Mouse (Mus musculus) adrenal gland, postnatal 14 days (tissue): Measurements from ENCODE around the gene Kdm5a. TPM values are rescaled to one million over a fixed set of nuclear protein-coding genes. Genes with fewer than 3 reads are reported as not detected.

Experiments used
- DNase-seq: peaks from one replicate; pipeline ENCODE4 v3.0.0; 2021; ENCODE audit warnings: mixed read lengths
- total RNA-seq: library from RNA; stranded (reverse); gene quantifications from 2 replicates; pipeline ENCODE4 v1.2.3, GENCODE M21; 2021

The Kdm5a gene
- total RNA-seq, 1 experiment from 2014 or later = 54.8 TPM

- no peak for DNase-seq
Measured at GRCm38 (mm10) chr6:120442171-120442749, 78.3 kb downstream of the Kdm5a start.

DNA sequence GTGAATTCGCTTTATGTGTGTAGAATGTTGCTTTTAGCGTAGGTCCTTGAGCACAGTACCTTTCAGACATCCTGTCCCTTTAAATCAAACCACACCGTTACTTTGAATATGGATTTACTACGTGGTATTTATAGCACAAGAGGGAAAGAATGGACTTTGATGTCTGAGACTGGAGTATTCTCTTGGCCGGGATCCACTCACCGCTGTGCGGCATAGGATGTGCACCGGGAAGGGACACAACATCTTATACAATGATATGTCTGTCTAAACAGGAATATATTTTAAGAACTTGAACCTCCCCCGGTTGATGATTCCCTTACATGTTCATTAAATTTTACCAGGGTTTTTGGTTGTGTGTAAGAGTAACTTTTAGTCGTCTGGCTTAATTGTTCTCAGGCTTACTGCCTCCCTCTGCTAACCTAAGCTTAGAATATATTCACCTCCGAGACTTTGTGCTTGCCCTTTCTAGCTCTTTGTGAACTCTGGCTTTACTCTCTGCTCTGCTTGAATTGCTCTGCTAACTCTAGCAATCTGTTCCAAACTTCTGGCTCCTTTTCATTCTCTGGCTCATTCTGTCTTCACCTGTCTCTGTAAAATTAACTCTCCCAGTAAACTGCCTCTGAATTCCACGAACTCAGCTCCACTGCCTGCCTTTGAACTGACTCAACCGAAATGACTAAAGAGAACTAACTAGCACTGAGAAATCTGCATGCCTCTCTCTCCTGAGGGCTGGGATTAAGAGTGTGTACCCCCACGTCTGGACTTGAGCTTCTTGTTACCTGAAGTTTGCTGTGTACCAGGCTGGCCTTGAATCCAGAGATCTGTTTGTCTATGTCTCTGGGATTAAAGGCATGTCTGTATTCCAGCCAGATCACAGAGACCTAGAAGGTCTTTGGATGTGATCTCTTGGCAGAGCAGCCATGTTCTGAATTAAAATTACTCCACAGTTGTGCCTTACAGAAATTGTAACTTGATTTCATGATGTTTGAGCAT lies 79.7 kb downstream of the Kdm5a start:
- no peak for DNase-seq

GRCm38 (mm10) chr6:120450208-120450607 lies 86.3 kb downstream of the Kdm5a start:
- DNase-seq = no peak

DNA sequence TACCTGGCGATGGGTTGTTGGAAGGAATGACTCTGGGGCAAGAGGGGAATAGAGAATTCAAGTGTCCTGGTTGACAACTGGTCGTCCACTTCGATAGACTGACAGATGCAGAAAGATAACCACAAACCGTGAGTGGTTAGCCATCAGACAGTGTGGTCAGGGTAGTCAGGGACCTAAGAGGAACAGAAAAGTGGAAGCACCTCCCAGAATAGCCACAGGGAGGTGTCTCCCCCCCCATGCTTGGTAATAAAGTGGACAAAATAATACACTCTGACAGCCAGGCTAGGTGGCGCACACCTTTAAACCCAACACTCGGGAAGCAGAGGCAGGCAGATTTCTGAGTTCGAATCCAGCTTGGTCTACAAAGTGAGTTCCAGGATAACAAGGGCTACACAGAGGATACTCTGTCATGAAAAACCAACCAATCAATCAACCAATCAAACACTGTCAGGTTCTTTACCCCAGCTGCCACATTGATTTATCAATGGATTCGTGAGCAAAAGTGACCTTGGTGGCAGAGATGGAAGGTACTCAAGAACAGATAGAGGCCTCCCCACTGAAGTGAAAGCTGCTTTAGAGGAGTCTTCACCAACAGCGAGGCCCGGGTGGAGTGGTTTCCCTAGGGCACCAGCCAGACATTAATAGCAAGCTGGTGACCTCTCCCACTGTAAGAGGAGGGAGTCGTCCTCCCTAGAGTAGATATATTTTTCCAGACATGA lies 88.6 kb downstream of the Kdm5a start:
- DNase-seq = no peak

GRCm38 (mm10) chr6:120453103-120453445 lies 89.2 kb downstream of the Kdm5a start:
- DNase-seq = no peak

DNA sequence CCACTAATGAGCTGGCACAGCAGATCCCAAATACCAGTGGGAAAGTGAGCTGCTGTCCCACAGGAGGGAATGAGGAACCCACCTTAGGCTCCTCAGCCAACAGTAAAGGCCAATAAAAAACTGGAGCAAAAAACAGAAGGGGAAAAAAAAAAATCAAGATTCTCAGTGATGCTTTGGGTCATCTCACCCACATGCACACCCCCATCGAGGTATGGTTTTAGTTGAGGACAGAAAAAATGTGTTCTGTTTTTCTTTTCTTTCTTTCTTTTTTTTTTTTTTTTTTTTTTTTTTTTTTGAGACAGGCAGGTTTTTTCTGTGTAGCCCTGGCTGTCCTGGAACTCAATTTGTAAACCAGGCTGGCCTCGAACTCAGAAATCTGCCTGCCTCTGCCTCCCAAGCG lies 89.6 kb downstream of the Kdm5a start:
- DNase-seq = no peak

- DNase-seq = no peak
Measured at GRCm38 (mm10) chr6:120454627-120455077, 90.7 kb downstream of the Kdm5a start.

- DNase-seq = no peak
Measured at GRCm38 (mm10) chr6:120457074-120457473, 93.2 kb downstream of the Kdm5a start.

- no peak for DNase-seq
Measured at GRCm38 (mm10) chr6:120457751-120458150, 93.8 kb downstream of the Kdm5a start.

DNA sequence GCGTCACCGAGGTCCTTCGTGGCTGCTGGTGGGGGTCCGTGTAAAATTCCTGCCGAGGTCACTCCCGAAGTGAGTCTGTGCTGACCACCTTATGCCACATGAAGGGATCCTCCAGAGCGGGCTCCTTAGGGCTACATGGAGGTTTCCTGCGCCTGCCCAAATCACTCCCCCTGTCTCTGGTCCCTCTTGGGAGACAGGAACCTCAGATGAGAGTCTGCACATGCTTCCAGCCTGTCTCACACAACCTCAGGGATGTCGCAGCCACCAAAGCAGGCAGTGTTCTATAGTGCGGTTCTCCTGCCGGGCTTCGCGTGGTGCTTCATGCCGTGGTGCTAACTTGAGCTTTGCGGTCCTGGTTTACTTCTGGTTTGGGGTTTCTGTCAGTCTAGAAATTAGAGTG lies 97.3 kb downstream of the Kdm5a start:
- DNase-seq = no peak

DNA sequence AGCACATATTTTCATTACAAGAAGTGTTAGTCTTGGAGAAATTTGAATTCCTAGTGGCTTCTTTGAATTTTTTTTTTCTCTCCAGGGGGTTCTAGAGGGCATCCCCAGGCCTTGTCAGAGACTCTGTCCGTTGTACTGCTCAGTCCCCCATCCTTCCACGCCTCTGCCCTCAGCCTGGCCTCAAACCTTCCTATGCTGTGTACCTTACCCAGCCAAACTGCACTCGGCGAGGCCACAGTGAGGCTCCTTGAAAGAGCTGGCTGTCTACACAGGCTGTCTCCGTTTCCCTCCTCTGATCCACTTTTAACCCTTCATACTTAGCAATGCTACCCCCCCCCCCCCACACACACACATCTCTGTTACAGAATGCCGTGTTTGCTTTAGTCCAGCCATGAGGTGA lies 98.3 kb downstream of the Kdm5a start:
- no peak for DNase-seq

DNA sequence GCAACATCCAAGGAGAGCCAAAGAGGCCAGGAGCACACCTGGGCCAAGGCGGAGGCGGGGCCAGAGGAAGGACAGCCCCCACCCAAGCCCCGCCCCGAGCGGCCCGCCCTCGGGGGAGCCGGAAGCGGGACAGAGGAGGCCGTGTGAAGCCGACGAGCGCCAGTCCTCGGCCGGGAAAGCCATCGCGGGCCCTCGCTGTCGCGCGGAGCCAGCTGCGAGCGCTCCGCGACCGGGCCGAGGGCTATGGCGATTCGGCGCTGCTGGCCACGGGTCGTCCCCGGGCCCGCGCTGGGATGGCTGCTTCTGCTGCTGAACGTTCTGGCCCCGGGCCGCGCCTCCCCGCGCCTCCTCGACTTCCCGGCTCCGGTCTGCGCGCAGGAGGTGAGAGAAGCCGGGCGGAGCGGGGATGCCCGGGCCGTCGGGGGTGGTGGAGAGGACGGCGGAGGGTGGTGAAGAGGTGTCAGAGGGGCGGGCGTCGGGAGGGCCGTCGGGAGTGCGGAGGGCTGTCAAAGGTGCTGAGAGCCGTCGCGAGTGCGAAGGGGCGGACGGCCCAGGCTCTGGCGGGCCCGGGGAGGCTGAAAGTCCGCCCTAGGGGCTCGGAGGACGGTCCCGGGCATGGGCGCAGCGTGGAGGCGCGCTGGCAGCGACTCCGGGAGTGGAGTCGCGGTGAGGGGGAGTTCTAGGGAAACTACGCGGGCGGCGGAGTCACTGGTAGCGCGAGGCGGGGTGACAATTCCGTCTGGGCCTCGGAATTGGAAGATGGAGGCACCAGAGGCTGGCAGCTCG lies 99.4 kb downstream of the Kdm5a start, which contains the start of gene Il17ra:
Gene Il17ra, plus strand, starts transcription at position 162 of the 786 bp plus-strand sequence.
- DNase-seq = peak; percentile 90

- DNase-seq = peak; percentile 57
Measured at GRCm38 (mm10) chr6:120463884-120464283, 100.0 kb downstream of the Kdm5a start.

DNA sequence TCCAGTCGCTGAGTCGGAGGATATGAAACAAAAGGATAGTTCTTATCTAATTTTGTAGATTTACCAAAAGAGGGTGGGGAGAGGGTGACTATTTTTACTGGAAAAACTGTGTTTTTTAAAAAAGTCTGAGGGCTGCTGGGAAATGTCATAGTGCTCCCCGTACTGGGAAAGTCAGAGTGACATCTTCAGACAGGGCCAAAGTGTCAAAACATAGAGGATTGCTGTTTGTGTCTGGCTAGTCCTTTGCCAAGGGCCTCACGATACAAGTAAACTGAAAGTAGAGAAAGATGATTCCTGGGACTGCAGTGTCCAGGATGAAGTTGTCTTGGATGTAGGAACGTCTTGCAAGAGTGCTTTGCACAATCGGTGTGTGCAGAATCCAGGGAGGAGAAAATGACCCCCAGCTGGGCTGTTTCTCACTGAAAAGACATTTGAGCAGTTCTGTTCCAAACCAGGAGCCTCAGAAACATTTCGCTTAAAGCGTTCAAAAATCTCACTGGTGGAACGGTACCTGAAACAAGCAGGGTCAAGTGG lies 100.5 kb downstream of the Kdm5a start:
- DNase-seq = no peak

GRCm38 (mm10) chr6:120465393-120465792 lies 101.5 kb downstream of the Kdm5a start:
- no peak for DNase-seq

GRCm38 (mm10) chr6:120466609-120467329 lies 102.8 kb downstream of the Kdm5a start:
- DNase-seq = no peak

DNA sequence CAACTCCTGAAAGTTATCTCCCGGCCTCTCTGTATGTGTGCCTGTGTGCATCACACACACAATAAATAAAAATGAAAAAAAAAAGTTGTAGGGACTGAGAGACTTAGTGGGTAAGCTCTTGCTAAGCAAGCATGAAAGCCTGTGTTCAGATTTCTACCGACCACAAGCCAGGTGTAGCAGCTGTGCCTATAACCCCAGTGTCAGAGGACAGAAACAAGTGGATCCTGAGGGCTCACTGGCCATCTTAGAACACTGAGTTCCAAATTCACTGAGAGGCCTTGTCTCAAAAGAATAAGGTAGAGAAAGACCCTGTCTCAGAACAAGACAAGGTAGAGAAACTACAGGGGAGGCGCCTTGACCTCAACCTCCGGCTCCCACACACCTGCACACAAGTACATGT lies 104.3 kb downstream of the Kdm5a start:
- no peak for DNase-seq

DNA sequence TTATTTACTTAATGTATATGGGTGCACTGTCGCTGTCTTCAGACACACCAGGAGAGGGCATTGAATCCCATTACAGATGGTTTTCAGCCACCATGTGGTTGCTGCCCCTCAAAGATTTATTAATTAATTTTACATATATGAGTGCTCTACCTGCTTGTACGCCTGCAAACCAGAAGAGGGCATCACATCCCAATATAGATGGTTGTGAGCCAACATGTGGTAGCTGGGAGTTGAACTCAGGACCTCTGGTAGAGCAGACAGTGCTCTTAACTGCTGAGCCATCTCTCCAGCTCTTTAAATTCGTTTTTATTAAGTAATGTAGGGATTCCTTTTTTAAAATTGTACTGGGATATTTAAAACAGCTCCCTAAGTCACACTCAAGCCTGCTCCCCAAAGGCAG lies 105.3 kb downstream of the Kdm5a start:
- no peak for DNase-seq

- no peak for DNase-seq
Measured at GRCm38 (mm10) chr6:120469770-120470169, 105.8 kb downstream of the Kdm5a start.

DNA sequence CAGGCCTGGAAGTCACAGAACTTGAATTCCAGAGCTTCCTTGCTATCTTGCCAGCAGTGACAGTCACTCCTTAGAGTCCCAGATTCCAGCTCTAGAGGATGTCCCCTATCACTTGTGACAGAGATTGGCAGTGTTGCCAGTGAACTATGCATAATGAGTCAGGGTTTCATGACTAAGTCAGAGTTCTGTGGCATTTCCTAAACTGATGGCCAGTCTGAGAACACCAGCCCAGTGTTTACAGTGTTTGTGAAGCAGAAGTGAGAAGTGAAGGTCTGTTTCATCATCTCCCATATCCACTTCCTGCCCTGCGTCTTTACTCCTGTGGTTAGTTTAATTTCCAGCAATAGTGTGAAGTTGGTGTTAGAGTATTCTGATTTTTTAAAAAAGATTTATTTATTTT lies 106.7 kb downstream of the Kdm5a start:
- peak; percentile 45 for DNase-seq

DNA sequence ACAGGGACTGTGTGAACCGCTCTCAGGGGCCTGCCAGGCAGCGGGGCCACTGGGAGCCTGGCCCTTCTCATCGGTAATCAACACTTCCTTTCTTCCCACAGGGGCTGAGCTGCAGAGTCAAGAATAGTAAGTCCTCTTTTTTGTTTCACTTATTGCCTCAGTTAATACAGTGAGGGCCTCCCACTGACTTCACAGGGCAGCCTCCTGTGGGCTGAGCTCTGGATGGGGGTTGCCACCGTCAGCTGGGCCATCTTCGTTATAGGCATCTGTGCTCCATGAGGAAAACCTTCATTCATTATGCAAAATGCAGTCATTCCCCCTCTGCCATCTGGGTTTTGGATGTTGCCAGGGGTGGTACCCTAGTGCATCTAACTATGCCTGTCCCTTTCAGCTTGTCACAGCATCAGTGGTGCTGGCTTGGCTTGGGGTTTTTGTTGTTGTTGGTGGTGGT lies 108.1 kb downstream of the Kdm5a start:
- DNase-seq = no peak
